In genomic region chr17:86986449-86987138, GRCm38 (mm10) we compare ENCODE assay signal across 10 mouse cellular contexts. TPM values are rescaled to one million over a fixed set of nuclear protein-coding genes. Genes with fewer than 3 reads are reported as not detected.
DNase-seq lines count a peak whose midpoint lies in the region; ATAC-seq lines count a peak whose summit lies in the region.
"Had no signal": no experiment of that assay in that cellular context is flagged by ENCODE, and none has a peak within 500 bp of the region (broad histone marks: within the 10 kb centered on the region; RNA-seq: fewer than 3 reads in every experiment).

No protein-coding gene starts in this region.

- H3K4me1 ChIP-seq in hindbrain, embryonic 14.5 days (replicated peaks; ENCODE audit: control insufficient read depth, insufficient read depth, low read length): peaks cover 15% of the 10 kb centered on the region
- H3K4me1 ChIP-seq in midbrain, embryonic 14.5 days (ENCODE audit: control insufficient read depth, insufficient read depth, low read length): peaks cover 12% of the 10 kb centered on the region

- peak; percentile 32 for DNase-seq in kidney, adult 18-20 months
- DNase-seq in kidney, postnatal 36 days: no peak
- DNase-seq in fibroblast of lung, adult 2 months (ENCODE audit: low read depth): peak; percentile 36
- no peak for DNase-seq in hindbrain, embryonic 14.5 days (ENCODE audit: low spot score)
- DNase-seq in midbrain, embryonic 14.5 days: peak; percentile 59
- no peak for DNase-seq in layer of hippocampus, postnatal 25 days (ENCODE audit: extremely low spot score in 1 of 2, low spot score in 1 of 2)
- no peak for DNase-seq in cerebellum, adult 9-10 months
- DNase-seq in layer of hippocampus, adult 9-11 months: no peak
- DNase-seq: liver; thymus, postnatal 36 days had no signal

- no peak for ATAC-seq in hindbrain, embryonic 14.5 days (ENCODE audit: low FRiP score)
- ATAC-seq in midbrain, embryonic 14.5 days (ENCODE audit: low FRiP score, low TSS enrichment): no peak

- no peaks in the 10 kb centered on the region for H3K27me3 ChIP-seq in hindbrain, embryonic 14.5 days (ENCODE audit: control insufficient read depth, insufficient read depth, low read length)
- H3K27me3 ChIP-seq in midbrain, embryonic 14.5 days (ENCODE audit: control insufficient read depth, insufficient read depth, low read length): no peaks in the 10 kb centered on the region

- H3K36me3 ChIP-seq in hindbrain, embryonic 14.5 days (replicated peaks; ENCODE audit: control insufficient read depth, insufficient read depth): no peaks in the 10 kb centered on the region
- H3K36me3 ChIP-seq in midbrain, embryonic 14.5 days (ENCODE audit: control insufficient read depth, insufficient read depth, low read length): no peaks in the 10 kb centered on the region

- 37% methylated on average over 17 of the region's 17 CpGs for WGBS in hindbrain, embryonic 14.5 days
- WGBS in midbrain, embryonic 14.5 days: 25% methylated on average over 17 of the region's 17 CpGs

- no peak overlapping the region for H3K4me2 ChIP-seq in hindbrain, embryonic 14.5 days (replicated peaks)
- H3K4me2 ChIP-seq in midbrain, embryonic 14.5 days (ENCODE audit: low read length): peak overlapping the region; percentile 11; the same call in 1 of the 2 replicates

- H3K9me3 ChIP-seq in hindbrain, embryonic 14.5 days (ENCODE audit: control insufficient read depth, low read length): no peaks in the 10 kb centered on the region
- H3K9me3 ChIP-seq in midbrain, embryonic 14.5 days (ENCODE audit: control insufficient read depth, low read length): no peaks in the 10 kb centered on the region

- H3K4me3 ChIP-seq in hindbrain, embryonic 14.5 days (replicated peaks; ENCODE audit: low read length): no peak overlapping the region
- no peak overlapping the region for H3K4me3 ChIP-seq in midbrain, embryonic 14.5 days (replicated peaks; ENCODE audit: low read depth, low read length)

- no peak overlapping the region for H3K9ac ChIP-seq in hindbrain, embryonic 14.5 days
- no peak overlapping the region; the same call in 1 of the 2 replicates for H3K9ac ChIP-seq in midbrain, embryonic 14.5 days (replicated peaks; ENCODE audit: low read length)

- peak overlapping the region; percentile 12 for H3K27ac ChIP-seq in hindbrain, embryonic 14.5 days
- H3K27ac ChIP-seq in midbrain, embryonic 14.5 days (replicated peaks; ENCODE audit: low read depth, low read length): peak overlapping the region; percentile 60

RNA-seq across cellular contexts. Expression of gene Rhoq, which starts 23.7 kb away (rescaled TPM):
- 10.7 and 11.5 TPM in 2 replicates for polyA plus RNA-seq in hindbrain, embryonic 14.5 days (2014; fragmentation: Nextera tagmentation; extraction: Ambion mirVana)
- polyA plus RNA-seq in midbrain, embryonic 14.5 days (2014; fragmentation: Nextera tagmentation; extraction: Ambion mirVana): 7.4 and 9.6 TPM in 2 replicates
- 10 to 100 TPM; 32.8 to 37.8 TPM for total RNA-seq in layer of hippocampus, postnatal 25 days (2021)

RNA-seq across cellular contexts. Expression of gene Pigf, which starts 38.6 kb away (rescaled TPM):
- 35.4 and 35.5 TPM in 2 replicates for polyA plus RNA-seq in hindbrain, embryonic 14.5 days (2014; fragmentation: Nextera tagmentation; extraction: Ambion mirVana)
- 38.0 and 42.6 TPM in 2 replicates for polyA plus RNA-seq in midbrain, embryonic 14.5 days (2014; fragmentation: Nextera tagmentation; extraction: Ambion mirVana)
- total RNA-seq in layer of hippocampus, postnatal 25 days (2021): 10 to 100 TPM; 16.9 to 17.7 TPM

RNA-seq across cellular contexts. Expression of gene Cript, which starts 38.8 kb away (rescaled TPM):
- 204 and 219 TPM in 2 replicates for polyA plus RNA-seq in hindbrain, embryonic 14.5 days (2014; fragmentation: Nextera tagmentation; extraction: Ambion mirVana)
- polyA plus RNA-seq in midbrain, embryonic 14.5 days (2014; fragmentation: Nextera tagmentation; extraction: Ambion mirVana): 246 and 249 TPM in 2 replicates
- total RNA-seq in layer of hippocampus, postnatal 25 days (2021): 10 to 100 TPM; 58.6 to 61.3 TPM

RNA-seq across cellular contexts. Expression of gene Atp6v1e2, which starts 38.9 kb away (rescaled TPM):
- not detected in 2 replicates for polyA plus RNA-seq in hindbrain, embryonic 14.5 days (2014; fragmentation: Nextera tagmentation; extraction: Ambion mirVana)
- polyA plus RNA-seq in midbrain, embryonic 14.5 days (2014; fragmentation: Nextera tagmentation; extraction: Ambion mirVana): not detected in 2 replicates
- under 1 TPM in 1 of 2 experiments, not detected in 1; 0.27 TPM for total RNA-seq in layer of hippocampus, postnatal 25 days (2021)

Comparison
In these comparisons a context has a peak if more than half of its experiments do, and no peak if none do; other contexts are left out.
1. DNase-seq: peak in kidney, adult 18-20 months (single experiment), fibroblast of lung, adult 2 months (single experiment) and midbrain, embryonic 14.5 days (single experiment); none in kidney, postnatal 36 days (0 of 2), hindbrain, embryonic 14.5 days (single experiment), layer of hippocampus, postnatal 25 days (0 of 2), cerebellum, adult 9-10 months (single experiment) and layer of hippocampus, adult 9-11 months (single experiment).